Mouse (Mus musculus) layer of hippocampus, postnatal 25 days (tissue): ENCODE measurements around the gene Hivep2. TPM values are rescaled to one million over a fixed set of nuclear protein-coding genes. Genes with fewer than 3 reads are reported as not detected.

ENCODE experiments used
- DNase-seq, 2 experiments: peaks; one replicate each; pipeline ENCODE4 v3.0.0; 2022; ENCODE audit warnings: mixed read lengths in 2 of 2, low spot score in 1 of 2; ENCODE audit errors: extremely low spot score in 1 of 2
- total RNA-seq, 2 experiments: library from RNA; stranded (reverse); gene quantifications; 2 replicates each; pipeline ENCODE4 v1.2.3; 2021

The Hivep2 gene
- total RNA-seq, 2 experiments from 2014 or later = 202 to 236 TPM

DNA sequence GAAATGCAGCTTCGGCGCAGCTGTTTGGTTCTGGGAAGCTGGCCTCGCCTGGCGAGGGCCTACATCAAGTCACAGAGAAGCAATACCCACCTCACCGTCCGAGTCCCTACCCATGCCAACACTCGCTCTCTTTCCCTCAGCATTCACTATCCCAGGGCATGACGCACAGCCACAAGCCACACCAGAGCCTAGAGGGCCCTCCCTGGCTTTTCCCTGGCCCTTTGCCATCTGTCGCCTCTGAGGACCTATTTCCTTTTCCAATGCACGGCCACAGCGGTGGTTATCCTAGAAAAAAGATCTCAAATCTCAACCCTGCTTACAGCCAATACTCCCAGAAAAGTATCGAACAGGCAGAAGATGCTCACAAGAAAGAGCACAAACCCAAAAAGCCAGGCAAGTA is 162.0 kb downstream of the Hivep2 start:
- DNase-seq = no peak

DNA sequence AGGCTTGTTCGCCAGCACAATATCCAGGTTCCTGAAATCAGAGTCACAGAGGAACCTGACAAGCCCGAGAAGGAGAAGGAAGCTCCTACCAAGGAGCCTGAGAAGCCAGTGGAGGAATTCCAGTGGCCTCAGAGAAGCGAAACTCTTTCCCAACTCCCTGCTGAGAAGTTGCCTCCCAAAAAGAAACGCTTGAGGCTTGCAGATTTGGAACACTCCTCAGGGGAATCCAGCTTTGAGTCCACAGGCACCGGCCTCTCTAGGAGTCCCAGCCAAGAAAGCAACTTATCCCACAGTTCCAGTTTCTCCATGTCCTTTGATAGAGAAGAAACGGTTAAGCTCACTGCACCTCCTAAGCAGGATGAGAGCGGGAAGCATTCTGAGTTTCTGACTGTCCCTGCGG is 164.4 kb downstream of the Hivep2 start:
- no peak for DNase-seq

DNA sequence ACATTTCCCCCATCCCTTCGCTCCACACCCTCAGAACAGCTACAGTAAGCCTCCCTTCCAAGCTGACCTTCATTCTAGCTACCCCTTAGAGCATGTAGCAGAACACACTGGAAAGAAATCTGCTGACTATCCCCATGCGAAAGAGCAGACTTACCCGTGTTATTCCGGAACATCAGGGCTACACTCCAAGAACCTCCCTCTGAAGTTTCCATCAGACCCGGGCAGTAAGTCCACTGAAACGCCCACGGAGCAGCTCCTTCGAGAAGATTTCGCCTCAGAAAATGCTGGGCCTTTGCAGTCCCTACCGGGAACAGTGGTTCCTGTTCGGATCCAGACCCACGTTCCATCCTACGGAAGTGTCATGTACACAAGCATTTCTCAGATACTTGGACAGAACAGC is 165.4 kb downstream of the Hivep2 start:
- no peak for DNase-seq

GRCm38 (mm10) chr10:14132061-14132460 is 166.2 kb downstream of the Hivep2 start:
- DNase-seq = no peak

DNA sequence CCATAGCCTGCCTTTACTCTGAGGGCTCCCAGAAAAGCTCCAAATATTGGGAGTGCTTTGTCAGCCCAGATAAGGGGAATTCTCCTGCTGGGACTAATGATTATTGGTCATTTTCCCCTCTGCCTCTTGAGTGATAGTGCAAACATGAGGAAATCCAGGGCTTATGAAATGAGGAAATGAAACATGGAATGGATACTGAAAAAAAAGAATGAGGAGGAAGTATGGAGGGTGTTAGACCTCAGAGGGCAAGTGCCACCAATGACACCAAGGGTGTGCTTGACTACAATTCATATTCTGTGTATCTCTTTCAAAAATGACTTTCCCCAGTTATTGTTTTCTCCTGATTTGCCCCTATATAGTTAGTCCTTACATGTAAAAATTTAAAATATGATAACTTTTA is 167.1 kb downstream of the Hivep2 start:
- DNase-seq = no peak

DNA sequence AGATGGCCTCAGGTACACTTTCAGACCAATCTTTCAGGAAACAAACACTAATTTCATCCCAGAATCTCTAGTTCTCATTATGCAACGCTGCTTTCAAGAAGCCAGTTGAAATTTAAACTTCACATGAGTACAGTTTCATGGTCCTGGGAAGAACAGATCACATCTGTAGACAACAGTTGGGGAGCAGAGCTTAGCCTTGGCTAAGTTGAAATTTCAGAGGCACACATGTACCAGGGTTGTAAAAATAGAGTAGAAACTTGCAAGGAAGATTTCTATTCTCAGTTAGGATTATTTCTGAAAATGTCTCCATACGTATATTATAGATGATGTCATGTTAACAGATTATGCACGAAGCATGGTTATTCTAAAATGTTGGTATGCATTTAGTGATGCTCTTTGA is 172.8 kb downstream of the Hivep2 start:
- no peak for DNase-seq

DNA sequence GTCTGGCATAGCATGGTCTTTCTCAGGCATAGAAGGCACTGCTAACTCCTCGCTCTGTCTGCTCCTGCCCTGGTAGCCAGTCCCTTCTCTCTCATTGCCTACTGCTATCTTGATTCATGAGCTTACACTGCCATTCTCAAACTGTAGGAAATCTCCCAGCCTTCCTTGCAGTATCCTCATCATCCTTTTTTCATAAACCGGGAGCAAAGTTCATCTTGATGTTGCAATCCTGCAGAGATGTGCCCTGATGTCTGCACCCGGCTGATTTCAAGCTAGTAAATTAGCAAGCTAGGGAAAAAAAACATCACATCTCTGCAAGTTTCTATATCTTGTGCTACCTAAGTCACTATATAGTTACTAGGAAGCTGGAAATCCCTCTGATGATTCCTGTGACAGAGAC is 179.0 kb downstream of the Hivep2 start:
- DNase-seq = no peak

- no peak for DNase-seq
Measured at GRCm38 (mm10) chr10:14164829-14165228, 199.0 kb downstream of the Hivep2 start.

- DNase-seq = no peak
Measured at GRCm38 (mm10) chr10:14168197-14168844, 202.4 kb downstream of the Hivep2 start.

DNA sequence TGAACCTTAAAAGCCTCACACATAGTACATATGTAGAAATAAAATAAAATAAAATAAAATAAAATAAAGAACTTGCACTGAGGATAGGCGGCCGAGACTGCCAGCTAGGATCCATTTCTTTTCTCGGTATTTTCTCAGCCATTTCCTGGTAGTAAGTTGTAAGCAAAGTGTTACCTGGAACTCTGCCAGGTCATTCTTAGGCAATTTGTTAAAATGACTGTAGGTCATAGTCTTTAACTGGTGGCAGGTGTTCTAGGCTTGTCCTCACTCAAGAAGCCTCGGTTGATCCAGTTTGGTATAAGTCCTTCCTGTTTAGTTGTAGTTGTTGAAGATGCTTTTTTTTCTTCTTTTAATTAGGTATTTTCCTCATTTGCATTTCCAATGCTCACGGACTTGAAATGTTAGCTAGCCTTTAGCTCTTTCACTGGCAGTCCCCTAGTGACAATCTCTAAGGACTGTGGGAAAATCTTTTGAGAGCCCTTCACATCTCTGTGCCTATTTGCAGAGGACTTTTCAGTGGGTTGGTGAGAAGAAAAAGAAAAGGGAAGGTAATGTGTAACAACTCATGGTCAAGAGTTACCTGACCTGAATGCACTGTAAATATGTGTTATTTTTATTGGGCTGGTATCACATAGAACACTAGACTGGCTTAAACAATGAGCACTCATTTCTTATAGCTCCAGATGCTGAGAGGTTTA is 203.1 kb downstream of the Hivep2 start:
- no peak for DNase-seq

DNA sequence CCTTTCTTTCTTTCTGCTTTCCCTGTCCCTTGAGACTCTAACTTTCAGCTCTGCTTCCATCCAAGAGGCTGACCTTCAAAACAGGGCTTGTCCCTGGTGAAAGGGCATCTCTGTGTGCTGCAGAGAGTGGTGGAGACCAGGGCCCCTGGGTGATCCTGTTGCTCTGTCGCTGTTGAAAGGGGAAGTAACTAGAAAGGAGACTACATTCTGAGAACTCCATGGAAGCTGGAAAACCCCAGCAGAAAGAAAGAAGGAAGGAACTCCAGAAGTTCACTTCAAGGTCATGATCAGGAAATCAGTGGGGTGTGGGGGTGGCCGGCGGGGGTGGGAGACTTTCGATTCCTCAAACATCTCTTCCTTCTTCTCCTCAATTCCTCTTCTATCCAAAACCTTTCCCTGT is 208.2 kb downstream of the Hivep2 start:
- no peak for DNase-seq

DNA sequence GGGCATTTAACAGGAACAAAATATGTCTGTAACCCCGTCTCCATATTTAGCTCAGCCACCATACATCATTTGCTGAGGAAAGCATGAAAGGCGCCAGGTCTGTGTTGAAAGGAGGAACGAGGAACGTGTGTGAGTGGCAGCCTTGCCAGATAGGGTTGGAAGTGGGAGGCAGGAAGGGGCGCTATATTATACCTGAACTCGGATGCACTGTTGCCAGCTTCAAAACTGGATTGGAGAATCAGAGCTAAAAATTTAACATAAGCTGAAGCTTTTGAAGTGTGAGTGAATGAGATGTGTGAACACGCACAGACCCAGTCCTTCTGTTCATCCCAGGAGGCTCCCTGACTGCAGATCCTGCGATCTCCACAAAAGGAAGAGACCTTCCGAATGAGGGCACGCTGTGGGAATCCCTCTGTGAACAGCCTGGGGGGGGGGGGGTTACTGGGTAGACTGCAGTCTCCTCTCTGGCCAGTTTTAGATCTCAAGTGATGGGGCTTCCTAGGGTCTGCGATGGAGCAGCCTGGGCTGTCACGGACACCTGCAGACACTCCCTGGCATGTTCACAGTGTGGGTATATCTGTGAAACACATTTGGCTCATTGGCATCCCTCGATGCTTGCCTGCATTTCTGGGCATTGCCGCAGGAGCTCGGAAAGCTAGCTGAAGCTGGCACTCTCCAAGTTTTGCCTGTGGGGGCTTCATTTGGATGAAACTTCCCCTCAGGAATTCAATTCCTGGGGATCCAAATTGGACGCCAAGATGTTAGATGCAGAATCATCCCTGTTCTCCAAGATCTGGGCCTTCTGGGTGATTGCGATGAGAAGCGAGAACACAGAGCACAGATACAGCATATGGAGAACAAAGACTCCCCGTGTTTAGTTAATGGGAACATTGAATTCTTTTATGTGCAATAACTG is 213.8 kb downstream of the Hivep2 start:
- DNase-seq = peak; percentile 24 to 37

DNA sequence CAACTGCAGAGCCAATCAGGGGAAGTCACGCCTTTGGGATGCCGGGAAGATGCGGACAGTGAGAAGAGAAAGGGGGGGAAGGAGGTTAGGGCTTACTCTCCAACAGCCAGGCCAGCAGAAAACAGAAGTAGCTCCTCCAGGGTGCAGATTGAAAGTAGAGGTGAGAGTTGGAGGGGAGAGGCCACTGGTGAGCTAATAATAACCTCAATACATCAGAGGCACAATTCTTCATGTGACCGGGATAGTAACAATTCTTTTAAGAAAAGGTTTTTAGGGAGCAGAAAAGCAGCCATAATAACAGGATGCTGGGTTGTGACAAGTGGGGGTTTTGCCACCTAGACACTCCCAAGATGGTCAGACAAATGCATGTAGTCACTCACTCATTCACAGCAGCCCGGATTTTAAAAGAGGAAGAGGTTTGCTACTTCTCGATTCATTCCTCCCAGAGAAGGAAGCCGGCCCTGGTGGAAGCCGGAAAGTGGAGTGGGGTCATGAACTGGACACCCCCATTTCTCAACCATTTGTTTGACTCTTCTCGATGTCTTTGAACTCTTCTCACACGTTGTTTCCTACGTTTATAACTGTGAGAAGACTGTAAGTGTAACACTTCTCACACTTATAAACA is 220.6 kb downstream of the Hivep2 start:
- DNase-seq = no peak

- DNase-seq = no peak
Measured at GRCm38 (mm10) chr10:14189050-14189449, 223.2 kb downstream of the Hivep2 start.

- no peak for DNase-seq
Measured at GRCm38 (mm10) chr10:14191202-14191601, 225.3 kb downstream of the Hivep2 start.

DNA sequence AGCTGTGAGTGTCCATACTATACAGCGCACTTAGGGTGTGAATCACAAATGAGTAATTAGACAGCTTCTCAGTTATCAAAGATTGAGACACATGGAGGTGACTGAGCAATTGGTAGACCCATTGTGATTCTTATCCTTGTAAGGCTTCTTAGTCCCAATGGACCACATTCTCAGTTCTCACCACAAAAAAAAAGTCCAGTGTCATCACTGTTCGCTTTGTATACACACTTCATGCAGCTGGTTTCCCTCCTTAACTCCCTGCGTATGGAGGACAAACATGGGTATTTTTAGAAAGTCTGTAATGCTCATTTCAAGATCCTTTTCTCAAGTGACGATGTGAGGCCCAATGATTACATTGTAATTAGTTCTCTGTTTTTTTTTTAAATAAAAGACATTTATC is 226.3 kb downstream of the Hivep2 start:
- no peak for DNase-seq

GRCm38 (mm10) chr10:14193702-14194101 is 227.8 kb downstream of the Hivep2 start:
- DNase-seq = no peak

DNA sequence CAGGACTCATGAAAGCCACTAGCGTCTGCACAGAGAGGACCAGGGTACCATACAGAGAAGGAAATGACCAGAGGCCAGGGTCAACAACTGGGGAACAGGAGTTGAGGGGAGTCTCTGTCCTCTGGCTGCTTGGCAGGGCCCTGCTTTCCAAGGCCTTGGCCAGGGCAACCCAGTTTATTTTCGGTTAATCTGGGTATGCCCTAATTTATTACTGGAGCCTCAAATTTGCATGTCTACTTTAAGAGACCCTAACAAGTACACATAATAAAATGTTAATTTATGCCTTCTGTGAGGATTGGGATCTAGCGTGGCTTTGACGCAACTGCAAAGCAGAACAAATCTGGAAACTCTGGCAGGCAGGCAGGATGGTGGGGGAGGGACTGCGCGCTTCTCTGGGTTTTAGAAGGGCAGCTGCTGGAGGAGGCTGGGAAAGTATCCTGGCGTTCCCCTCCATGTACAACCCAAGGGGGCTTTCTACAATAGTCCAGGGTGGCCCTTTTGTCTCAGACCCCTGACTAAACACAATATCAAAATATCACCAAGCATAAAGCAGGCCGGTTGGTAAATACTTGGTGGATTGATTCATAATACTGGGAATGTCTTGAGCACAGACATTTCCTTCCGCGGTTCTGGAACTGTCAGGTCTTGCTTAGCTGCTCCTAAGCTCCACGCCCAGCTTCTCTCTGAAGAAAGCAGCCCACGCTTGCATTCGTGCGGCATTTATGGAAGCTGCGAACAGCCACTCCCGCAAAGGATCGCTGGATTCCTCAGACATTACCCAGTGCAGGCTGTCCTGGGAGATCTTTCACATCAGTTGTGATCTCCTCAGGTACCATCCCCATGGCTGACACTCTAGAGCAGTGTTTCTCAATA is 230.1 kb downstream of the Hivep2 start:
- peak; percentile 53 to 57 for DNase-seq

DNA sequence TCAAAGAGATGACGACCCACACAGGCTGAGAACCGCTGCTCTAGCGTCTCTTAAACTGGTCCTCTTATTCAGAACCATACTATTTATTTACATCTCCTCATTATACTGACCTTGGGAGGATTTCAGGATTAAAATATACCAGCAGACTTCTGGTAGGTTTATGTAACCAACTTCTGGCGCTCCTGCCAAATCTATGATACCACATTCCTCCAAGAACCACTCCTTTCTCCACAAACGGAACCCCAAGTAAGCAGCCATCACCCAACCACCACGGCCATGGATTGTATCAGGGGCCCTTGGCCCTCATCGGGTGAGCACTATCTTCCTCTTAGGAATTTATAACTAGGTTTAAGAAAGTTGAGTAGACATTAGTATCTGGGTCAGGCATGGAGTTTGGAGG is 230.9 kb downstream of the Hivep2 start:
- DNase-seq = no peak

DNA sequence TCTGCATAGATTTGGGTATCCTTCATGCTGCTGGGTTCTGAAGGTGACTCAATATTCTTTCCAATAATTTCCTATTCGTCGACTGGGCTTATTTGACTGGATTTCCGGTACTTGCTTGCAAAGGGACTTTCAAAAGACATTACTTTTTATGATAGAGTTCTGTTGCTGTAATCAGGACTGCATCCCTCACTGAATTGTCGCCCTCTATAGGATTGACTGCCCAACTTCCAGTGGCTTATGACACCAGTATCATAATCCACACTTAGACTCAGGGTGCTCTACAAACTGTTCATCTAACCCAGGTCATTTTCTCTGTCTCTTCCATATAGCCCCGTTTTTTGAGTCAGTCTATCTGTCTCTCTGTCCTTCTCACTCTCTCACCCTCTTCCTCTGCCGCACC is 231.4 kb downstream of the Hivep2 start:
- DNase-seq = no peak
